Mouse (Mus musculus) liver, postnatal 0 days (tissue): ENCODE measurements around the gene Lig1.

Experiments used
- CTCF ChIP-seq: sonication (generic); IDR thresholded peaks from 2 replicates; pipeline ENCODE4 v1.5.1; 2016; ENCODE audit warnings: antibody characterized with exemption, low read depth
- EP300 ChIP-seq: IDR thresholded peaks from 2 replicates; pipeline ENCODE4 v1.6.1; 2016; ENCODE audit warnings: antibody characterized with exemption, low read depth, mild to moderate bottlenecking

GRCm38 (mm10) chr7:13277833-13278232, 750 bp downstream of the Lig1 start:
- TF ChIP-seq CTCF (no peak), EP300 (no peak)
